Mouse (Mus musculus) small intestine, adult 2 months (tissue): ENCODE data around the gene Angptl2.

Experiments used
- CTCF ChIP-seq: fragments of 200-500 bp; IDR thresholded peaks from 2 replicates; pipeline ENCODE4 v1.5.1; 2012; ENCODE audit warnings: low read depth, mild to moderate bottlenecking, control low read depth, inconsistent platforms, low read length, moderate library complexity, mixed read lengths; ENCODE audit not compliant: insufficient replicate concordance, insufficient read length; ENCODE audit errors: extremely low read depth
- POLR2A ChIP-seq: fragments of 200-500 bp; IDR thresholded peaks from 2 replicates; pipeline ENCODE4 v1.6.1; 2012; ENCODE audit warnings: low read depth, mild to moderate bottlenecking, control low read depth, inconsistent platforms, low read length, moderate library complexity

DNA sequence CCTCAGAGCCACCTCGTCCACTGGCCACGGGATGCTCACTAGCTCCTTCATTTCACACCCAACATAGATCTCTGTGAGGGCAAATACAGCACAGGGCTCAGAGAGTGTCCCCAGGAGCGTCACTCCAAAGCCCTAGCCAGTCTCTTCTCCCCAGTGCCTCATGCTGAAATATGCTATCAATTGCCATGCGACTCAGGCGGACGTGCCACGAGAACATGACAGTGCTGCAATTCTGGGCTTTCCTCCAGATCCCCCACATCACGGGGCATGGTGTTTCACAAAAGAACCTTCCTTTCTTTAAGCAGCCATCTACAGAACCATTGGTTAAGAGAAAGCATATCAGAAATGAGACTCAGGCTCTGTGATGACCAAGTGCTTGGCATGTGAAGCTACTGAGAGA lies 44.9 kb downstream of the Angptl2 start:
- TF ChIP-seq CTCF (no peak), POLR2A (no peak)
